Mouse (Mus musculus) myocyte (in vitro differentiated cells): ENCODE data around the gene Hist1h2be.
"Not testable (repeated sequence)": the region's sequence is repeated elsewhere in the genome, so short reads cannot be mapped to it uniquely, and the experiment has no call there.

Experiments used
- E2F4 ChIP-seq: IDR thresholded peaks from one replicate; pipeline ENCODE4 v1.6.1; 2011; ENCODE audit warnings: mild to moderate bottlenecking, control low read depth, moderate library complexity; ENCODE audit not compliant: insufficient read depth
- MYOG ChIP-seq, 3 experiments: IDR thresholded peaks; one replicate each; pipeline ENCODE4 v1.6.1; 2011; ENCODE audit warnings: control low read depth in 2 of 3, low read depth in 2 of 3, mild to moderate bottlenecking in 2 of 3; ENCODE audit not compliant: insufficient read length in 2 of 3, control insufficient read depth in 1 of 3, insufficient read depth in 1 of 3
- USF1 ChIP-seq: IDR thresholded peaks from one replicate; pipeline ENCODE4 v1.6.1; 2011; ENCODE audit warnings: low read depth, mild to moderate bottlenecking, control low read depth, moderate library complexity

- TF ChIP-seq USF1; E2F4; MYOG (IDR thresholded peaks at IDR 0.05; ENCODE audit: control insufficient read depth in 1 of 3, insufficient read depth in 1 of 3, insufficient read length in 2 of 3, low read depth in 2 of 3): not testable (repeated sequence)
Observed at GRCm38 (mm10) chr13:23544787-23545120, 76.2 kb downstream of the Hist1h2be start.
